Mouse (Mus musculus): ENCODE results near the gene Cog4.

GRCm38 (mm10) chr8:110842012-110842574 is 4.3 kb upstream of the Cog4 start:
- no peak for TF ChIP-seq CTCF (IDR thresholded peaks at IDR 0.05; ENCODE audit: low read depth, low read length)
- TF ChIP-seq POLR2A (IDR thresholded peaks at IDR 0.05; ENCODE audit: extremely low read depth, insufficient read depth, low read length), result no peak

Data from liver, adult 2 months (tissue).